Mouse (Mus musculus) liver (tissue): ENCODE measurements around the gene Foxn3.
"Not testable (repeated sequence)": the region's sequence is repeated elsewhere in the genome, so short reads cannot be mapped to it uniquely, and the experiment has no call there.

ENCODE experiments used
- DNase-seq: peaks from one replicate; pipeline ENCODE4 v3.0.0-alpha.2; 2020; ENCODE audit warnings: mixed read lengths

Gene Foxn3

GRCm38 (mm10) chr12:99207014-99207612 lies 356.3 kb downstream of the Foxn3 start:
- DNase-seq = no peak

DNA sequence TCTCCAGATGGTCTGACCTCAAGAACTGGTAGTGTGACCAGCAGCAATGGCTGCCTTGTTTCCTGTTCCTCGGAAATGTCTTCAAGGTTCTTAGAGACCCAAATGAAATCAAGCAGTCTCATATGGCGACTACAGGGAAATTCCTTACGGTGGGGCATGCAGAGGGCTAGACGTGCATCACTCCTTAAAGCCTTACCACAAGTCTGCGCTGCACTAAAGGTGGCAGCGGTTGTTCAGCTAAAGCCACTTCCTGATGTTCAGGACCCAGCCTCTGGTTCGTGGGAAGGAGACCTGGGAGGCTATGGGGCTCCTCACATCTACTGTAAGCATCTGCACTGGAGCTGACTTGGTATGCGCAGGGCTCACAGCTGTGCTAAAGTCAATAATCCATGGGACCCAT lies 357.6 kb downstream of the Foxn3 start:
- no peak for DNase-seq

GRCm38 (mm10) chr12:99199124-99199483 lies 364.3 kb downstream of the Foxn3 start:
- no peak for DNase-seq

DNA sequence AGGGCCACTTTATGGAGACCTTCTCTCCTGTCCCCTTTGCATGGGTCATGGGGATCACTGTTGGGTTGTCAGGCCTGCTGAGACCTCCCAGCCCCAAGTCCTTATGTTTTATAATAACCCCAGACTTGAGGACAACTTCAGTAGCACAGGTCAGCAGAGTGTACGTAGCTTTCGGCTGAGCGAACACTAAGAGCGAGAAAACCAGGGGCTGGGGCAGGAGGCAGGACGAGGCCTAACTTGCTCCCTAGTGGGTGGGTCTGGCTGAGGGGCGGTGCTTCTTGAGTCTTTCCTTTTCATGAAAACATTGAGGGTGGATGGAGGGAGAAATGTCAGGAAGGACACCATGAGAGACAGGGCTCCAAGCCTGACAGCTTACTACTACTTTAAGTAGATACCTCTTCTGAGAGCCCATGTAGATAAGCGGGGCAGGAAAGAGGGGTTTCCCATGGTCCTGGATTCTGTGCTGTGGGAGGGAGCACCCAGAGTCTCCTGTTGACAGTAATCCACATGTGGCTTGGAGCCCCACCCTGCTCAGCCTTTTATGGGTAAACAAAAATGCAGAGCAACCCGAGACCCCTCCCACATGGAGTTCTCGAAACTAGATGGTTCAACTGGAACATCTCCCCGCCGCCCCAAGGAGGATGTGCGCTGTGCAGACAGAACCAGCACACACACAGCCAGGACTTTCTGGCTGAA lies 364.8 kb downstream of the Foxn3 start:
- no peak for DNase-seq

DNA sequence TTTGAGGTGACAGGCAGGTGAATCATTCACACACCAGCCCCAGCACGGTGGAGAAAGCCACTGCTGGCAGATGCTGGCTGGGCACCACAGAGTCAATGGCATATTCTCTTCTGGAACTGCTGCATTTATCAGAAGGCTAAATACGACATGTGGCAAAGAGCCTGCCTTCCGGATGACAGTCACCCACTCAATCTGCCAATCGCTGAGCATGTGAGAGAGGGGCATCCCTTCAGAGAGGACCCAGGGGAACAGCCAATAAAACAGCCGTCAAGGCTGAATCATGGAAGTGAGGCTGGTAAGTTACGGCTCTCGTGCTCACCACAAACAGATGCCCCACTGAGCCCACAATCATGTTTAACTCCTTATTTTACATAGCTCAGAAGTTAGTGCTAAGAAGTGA lies 366.4 kb downstream of the Foxn3 start:
- no peak for DNase-seq

- DNase-seq = no peak
These were observed 367.7 kb downstream of the Foxn3 start for GRCm38 (mm10) chr12:99195655-99196054.

- DNase-seq = not testable (repeated sequence)
These were observed 369.3 kb downstream of the Foxn3 start for GRCm38 (mm10) chr12:99194120-99194519.

GRCm38 (mm10) chr12:99187671-99188070 lies 375.7 kb downstream of the Foxn3 start:
- no peak for DNase-seq

DNA sequence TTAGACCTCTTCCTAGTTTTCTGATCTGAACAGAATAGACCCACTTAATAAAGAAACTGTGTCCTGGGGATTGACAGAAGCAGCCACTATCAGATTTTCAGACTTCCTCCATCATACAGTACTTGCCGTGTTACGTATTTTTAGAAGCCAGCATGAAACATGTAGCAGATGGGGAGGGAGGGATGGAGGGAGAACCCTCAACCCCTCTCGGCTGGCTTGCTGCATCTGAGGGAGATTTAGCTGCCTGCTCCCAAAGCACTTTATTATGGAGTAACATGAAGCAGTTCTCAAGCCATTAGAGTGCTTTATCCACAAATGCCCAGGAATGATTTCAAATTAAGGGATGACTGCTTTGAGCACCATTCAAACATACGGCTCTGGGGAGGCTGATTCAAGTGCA lies 377.1 kb downstream of the Foxn3 start:
- DNase-seq = no peak

GRCm38 (mm10) chr12:99183261-99183792 lies 380.1 kb downstream of the Foxn3 start:
- DNase-seq = no peak

- no peak for DNase-seq
These were observed 381.0 kb downstream of the Foxn3 start for GRCm38 (mm10) chr12:99182338-99182737.

DNA sequence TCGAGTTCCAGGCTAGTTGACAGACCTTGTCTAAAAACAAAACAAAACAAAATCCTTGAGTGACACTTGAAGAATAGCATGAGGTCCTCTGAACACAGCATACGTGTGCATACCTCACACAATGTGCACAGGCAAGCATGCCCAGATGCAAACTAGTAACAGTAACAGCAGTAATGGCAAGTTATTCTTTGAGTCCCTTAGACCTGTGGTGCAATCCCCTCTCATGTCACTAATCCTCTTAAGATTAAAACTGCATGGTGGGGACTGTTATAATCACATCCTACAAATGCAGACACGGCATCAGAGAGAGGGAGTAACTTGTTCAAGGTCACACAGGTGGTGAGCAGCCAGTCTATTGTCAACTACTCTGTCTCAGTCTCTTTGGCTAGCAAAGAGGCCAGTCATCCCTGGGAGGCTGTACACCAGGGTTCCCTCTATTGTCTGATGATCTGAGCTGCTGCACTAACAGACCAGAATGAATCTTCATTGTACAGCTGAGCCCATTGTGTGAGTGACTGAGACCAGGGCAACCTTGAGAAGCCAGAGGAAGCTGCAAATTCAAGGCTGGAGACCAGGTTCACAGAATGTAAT lies 383.1 kb downstream of the Foxn3 start:
- DNase-seq = no peak

- DNase-seq = no peak
These were observed 388.3 kb downstream of the Foxn3 start for GRCm38 (mm10) chr12:99174979-99175621.

DNA sequence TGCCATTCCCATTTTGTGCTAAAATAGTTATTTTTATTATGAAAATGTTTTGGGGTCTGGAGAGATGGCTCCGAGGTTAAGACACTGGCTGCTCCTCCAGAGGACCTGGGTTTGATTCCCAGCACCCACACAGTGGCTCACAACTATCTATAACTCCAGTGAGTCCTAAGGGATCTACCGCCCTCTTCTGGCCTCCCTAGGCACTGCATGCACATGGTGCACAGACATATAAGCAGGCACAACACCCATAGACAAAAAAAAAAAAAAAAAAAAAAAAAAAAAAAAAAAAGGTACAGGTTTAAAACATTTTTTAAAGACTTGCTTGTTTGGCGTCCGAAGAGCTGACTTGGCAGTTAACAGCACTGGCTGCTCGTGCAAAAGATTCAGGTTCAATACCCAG lies 391.2 kb downstream of the Foxn3 start:
- DNase-seq = peak; percentile 17

DNA sequence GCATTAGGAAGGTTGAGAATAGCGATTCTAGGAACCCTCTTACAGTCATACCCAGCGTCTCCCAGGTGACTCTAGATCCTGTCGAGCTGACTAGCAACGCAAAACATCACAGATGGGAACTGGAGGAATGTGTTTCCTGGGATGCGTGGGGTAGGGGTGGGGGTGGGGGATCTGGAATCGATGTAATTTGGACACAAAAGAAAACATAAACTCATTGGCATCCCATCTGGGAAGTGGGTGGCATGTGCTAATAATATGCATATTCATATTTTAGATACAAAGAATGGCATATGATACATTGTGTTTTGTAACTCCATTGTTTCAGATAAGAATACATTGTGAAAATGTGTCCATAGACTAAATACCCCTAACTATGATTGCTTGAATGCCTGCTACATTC lies 393.5 kb downstream of the Foxn3 start:
- no peak for DNase-seq

GRCm38 (mm10) chr12:99166091-99166490 lies 397.3 kb downstream of the Foxn3 start:
- DNase-seq = no peak

GRCm38 (mm10) chr12:99163342-99163682 lies 400.1 kb downstream of the Foxn3 start:
- no peak for DNase-seq

DNA sequence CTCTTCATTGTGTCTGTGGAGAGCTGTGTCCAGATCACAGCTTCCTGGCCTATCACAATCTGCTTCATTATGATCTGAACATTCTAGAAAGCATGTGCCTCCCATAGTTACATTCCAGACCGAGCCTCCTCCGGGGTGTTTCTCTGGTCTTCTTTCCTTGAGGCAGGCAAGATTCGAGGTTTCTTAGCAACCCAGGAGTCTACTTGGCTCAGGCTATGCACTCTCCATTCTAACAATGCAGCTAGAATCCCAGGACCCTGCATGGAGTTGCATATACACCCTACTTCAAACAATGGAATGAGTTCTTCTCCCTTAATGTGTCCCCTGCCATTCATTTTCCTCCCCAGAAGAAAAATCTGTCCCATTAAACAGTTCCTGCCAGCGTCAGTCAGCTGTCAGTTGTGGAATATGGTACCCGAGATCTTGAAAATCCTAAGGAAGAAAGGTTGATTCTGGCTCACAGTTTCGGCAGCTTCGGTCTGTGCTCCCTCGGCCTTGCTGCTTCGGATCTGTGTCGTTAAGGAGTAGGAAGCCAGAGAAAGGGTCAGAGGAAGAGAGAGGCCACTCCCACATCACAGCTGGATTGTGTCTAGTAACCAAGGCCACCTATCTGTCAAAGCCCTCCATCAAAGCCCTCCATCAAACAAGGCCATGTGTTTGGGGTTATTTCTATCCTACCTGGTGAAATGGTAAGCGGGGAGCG lies 400.6 kb downstream of the Foxn3 start:
- DNase-seq = no peak

DNA sequence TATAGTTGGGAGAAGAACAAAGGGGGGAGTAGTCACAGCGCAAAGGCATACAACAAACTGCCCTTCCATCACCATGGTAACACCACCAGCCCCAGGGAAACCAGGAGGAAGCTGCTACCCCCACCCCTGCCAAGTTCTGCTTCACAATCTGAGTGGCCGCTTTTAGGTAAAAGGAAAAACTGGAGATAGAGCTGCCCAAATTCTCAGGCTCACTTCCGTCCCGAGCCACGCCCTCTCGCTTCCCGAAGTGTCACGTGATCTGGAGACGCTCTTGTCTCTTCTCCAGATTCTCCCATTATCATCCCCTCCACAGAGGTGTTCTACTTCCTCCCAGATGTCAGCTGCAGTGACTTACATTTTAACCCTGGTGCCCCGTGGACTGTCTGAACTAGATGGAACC lies 401.2 kb downstream of the Foxn3 start:
- no peak for DNase-seq

- no peak for DNase-seq
These were observed 403.3 kb downstream of the Foxn3 start for GRCm38 (mm10) chr12:99160061-99160460.

- DNase-seq = no peak
These were observed 407.5 kb downstream of the Foxn3 start for GRCm38 (mm10) chr12:99155904-99156303.

DNA sequence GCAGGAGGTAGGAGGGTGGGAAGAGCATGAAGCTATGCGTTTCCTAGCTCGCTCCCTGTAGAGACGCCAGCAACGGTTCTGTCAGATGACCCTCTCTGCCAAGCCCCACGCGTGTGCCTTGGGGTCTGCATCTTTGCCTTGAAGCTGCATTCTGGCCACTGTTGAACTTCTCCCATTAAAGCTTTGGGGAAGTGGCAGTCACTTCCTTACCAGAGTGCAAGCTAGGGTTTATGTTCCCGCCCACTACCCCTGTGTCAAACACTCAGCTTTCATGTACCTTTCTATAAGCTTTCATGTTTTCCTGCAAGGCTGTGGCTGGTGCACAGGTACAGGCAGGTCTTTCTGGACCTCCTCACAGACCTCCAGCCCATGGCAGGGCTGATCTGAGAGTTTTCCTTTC lies 409.2 kb downstream of the Foxn3 start:
- no peak for DNase-seq

DNA sequence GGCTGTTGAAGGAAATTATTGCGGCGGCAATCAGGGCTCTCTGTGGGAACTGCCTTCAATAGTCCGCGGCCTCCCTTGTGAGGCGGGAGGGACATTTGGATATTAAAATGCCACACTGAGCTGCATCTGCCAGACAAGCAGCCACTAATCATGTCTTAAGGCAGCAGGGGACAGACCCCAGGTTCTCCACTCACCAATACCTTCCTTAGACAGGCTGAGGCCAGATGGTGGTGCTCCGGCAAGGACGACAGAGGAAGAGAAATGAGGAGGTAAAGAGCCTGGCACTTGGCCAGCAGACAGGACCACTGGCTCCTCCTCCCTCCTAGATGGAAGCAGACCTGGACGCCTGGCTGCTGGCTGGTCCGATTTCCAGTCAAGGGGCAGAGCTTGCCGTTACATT lies 409.7 kb downstream of the Foxn3 start:
- peak; percentile 26 for DNase-seq
